Mouse (Mus musculus): ENCODE measurements around the gene Cadps2.

DNA sequence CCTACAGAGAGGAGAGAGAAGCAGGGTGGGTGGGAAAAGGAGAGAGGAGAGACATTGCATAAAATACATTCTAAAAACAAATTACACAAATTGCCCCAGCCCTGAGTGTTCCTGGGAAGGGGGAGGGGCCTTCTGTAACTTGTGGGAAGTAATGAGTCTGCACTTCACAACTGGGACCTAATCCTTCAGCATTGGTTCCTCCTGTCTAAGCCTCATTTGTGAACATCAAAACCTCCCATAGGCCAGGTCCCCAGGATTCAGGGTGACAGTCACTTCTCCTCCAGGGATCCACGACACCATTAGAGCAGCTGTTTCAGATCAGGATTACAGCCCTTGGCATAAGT lies 456.2 kb downstream of the Cadps2 start:
- TF ChIP-seq CTCF (IDR thresholded peaks at IDR 0.05; ENCODE audit: low read depth) (no peak), EP300 (IDR thresholded peaks at IDR 0.05; ENCODE audit: low read depth) (no peak)
